ENCODE assay signal across 8 mouse cellular contexts in genomic region chr19:47180011-47180410, GRCm38 (mm10). TPM values are rescaled to one million over a fixed set of nuclear protein-coding genes. Genes with fewer than 3 reads are reported as not detected.
DNase-seq lines count a peak whose midpoint lies in the region; ATAC-seq and TF ChIP-seq lines count a peak whose summit lies in the region.
"Had no signal": no experiment of that assay in that cellular context is flagged by ENCODE, and none has a peak within 500 bp of the region (broad histone marks: within the 10 kb centered on the region; RNA-seq: fewer than 3 reads in every experiment).

No protein-coding gene starts in this region.

- 25% methylated on average over 8 of the region's 8 CpGs for WGBS in lung, embryonic 16.5 days
- 12% methylated on average over 8 of the region's 8 CpGs for WGBS in forebrain, embryonic 14.5 days
- WGBS in limb, embryonic 13.5 days, result 15% methylated on average over 8 of the region's 8 CpGs
- WGBS in stomach, postnatal 0 days, result 28% methylated on average over 8 of the region's 8 CpGs

- no peaks in the 10 kb centered on the region for H3K36me3 ChIP-seq in lung, embryonic 16.5 days (ENCODE audit: control insufficient read depth, insufficient read depth, low read length)
- no peaks in the 10 kb centered on the region for H3K36me3 ChIP-seq in forebrain, embryonic 14.5 days (ENCODE audit: control insufficient read depth, insufficient read depth, low read length)
- no peaks in the 10 kb centered on the region for H3K36me3 ChIP-seq in limb, embryonic 13.5 days
- H3K36me3 ChIP-seq in stomach, postnatal 0 days (ENCODE audit: control insufficient read depth, insufficient read depth, low read length), result no peaks in the 10 kb centered on the region
- H3K36me3 ChIP-seq: liver, embryonic 15.5 days had no signal

- H3K27ac ChIP-seq in lung, embryonic 16.5 days (ENCODE audit: low read length), result no peak overlapping the region
- no peak overlapping the region for H3K27ac ChIP-seq in forebrain, embryonic 14.5 days (ENCODE audit: low read depth, low read length)
- no peak overlapping the region for H3K27ac ChIP-seq in limb, embryonic 13.5 days
- no peak overlapping the region for H3K27ac ChIP-seq in stomach, postnatal 0 days (replicated peaks)
- H3K27ac ChIP-seq: liver, embryonic 15.5 days had no signal

- no peak for TF ChIP-seq CTCF in stomach, postnatal 0 days (IDR thresholded peaks at IDR 0.05; ENCODE audit: low read depth)

- no peak for ATAC-seq in lung, embryonic 16.5 days (ENCODE audit: low read depth)
- no peak for ATAC-seq in forebrain, embryonic 14.5 days
- ATAC-seq in limb, embryonic 13.5 days (ENCODE audit: low FRiP score, low read depth), result no peak
- ATAC-seq in stomach, postnatal 0 days (ENCODE audit: low FRiP score, low TSS enrichment), result no peak

- H3K27me3 ChIP-seq in lung, embryonic 16.5 days (ENCODE audit: control insufficient read depth, insufficient read depth, low read depth, low read length), result peaks cover 32% of the 10 kb centered on the region
- H3K27me3 ChIP-seq in forebrain, embryonic 14.5 days (replicated peaks; ENCODE audit: control insufficient read depth, insufficient read depth, low read length), result peaks cover 34% of the 10 kb centered on the region
- peaks cover 45% of the 10 kb centered on the region for H3K27me3 ChIP-seq in limb, embryonic 13.5 days
- H3K27me3 ChIP-seq in stomach, postnatal 0 days (ENCODE audit: control insufficient read depth, insufficient read depth, low read length), result no peaks in the 10 kb centered on the region

- peak overlapping the region; percentile 71 for H3K4me3 ChIP-seq in lung, embryonic 16.5 days (ENCODE audit: low read length)
- H3K4me3 ChIP-seq in forebrain, embryonic 14.5 days (ENCODE audit: low read depth, low read length), result peak overlapping the region; percentile 63
- H3K4me3 ChIP-seq in limb, embryonic 13.5 days, result peak overlapping the region; percentile 70
- peak overlapping the region; percentile 73; the same call in 1 of the 2 replicates for H3K4me3 ChIP-seq in stomach, postnatal 0 days (ENCODE audit: low read depth, low read length)

- H3K9ac ChIP-seq in lung, embryonic 16.5 days (ENCODE audit: low read length), result no peak overlapping the region
- no peak overlapping the region for H3K9ac ChIP-seq in forebrain, embryonic 14.5 days (ENCODE audit: low read length)
- H3K9ac ChIP-seq in limb, embryonic 13.5 days, result no peak overlapping the region
- no peak overlapping the region for H3K9ac ChIP-seq in stomach, postnatal 0 days (ENCODE audit: low read length)
- H3K9ac ChIP-seq: liver, embryonic 15.5 days had no signal

- TF ChIP-seq EP300 in stomach, postnatal 0 days (optimal IDR thresholded peaks at IDR 0.05), result no peak

- 0 out of 2 replicates have a peak, but pooled peaks cover 6% of the 10 kb centered on the region for H3K9me3 ChIP-seq in lung, embryonic 16.5 days (ENCODE audit: control insufficient read depth, low read length)
- H3K9me3 ChIP-seq in forebrain, embryonic 14.5 days (replicated peaks; ENCODE audit: control insufficient read depth, low read length), result no peaks in the 10 kb centered on the region; the same call in 1 of the 2 replicates
- H3K9me3 ChIP-seq in limb, embryonic 13.5 days, result peaks cover 11% of the 10 kb centered on the region
- H3K9me3 ChIP-seq in stomach, postnatal 0 days (ENCODE audit: control insufficient read depth, low read length), result no peaks in the 10 kb centered on the region
- H3K9me3 ChIP-seq: liver, embryonic 15.5 days had no signal

- no peak for DNase-seq in lung, postnatal 36 days
- no peak for DNase-seq in forebrain, embryonic 14.5 days (ENCODE audit: low spot score)
- DNase-seq in stomach, postnatal 0 days (ENCODE audit: low spot score), result no peak
- DNase-seq in ovary, adult 18-20 months (ENCODE audit: low spot score), result no peak
- DNase-seq in frontal cortex, postnatal 14 days (ENCODE audit: low spot score in 2 of 2), result no peak

- H3K4me1 ChIP-seq in lung, embryonic 16.5 days (replicated peaks; ENCODE audit: control insufficient read depth, insufficient read depth, low read length), result peaks cover 7% of the 10 kb centered on the region; the same call in 1 of the 2 replicates
- H3K4me1 ChIP-seq in forebrain, embryonic 14.5 days (ENCODE audit: control insufficient read depth, insufficient read depth, low read length), result no peaks in the 10 kb centered on the region
- peaks cover 20% of the 10 kb centered on the region for H3K4me1 ChIP-seq in limb, embryonic 13.5 days
- H3K4me1 ChIP-seq in stomach, postnatal 0 days (replicated peaks; ENCODE audit: control insufficient read depth, insufficient read depth), result 0 out of 2 replicates have a peak, but pooled peaks cover 3% of the 10 kb centered on the region

- no peak overlapping the region for H3K4me2 ChIP-seq in lung, embryonic 16.5 days (ENCODE audit: low read depth, low read length)
- H3K4me2 ChIP-seq in forebrain, embryonic 14.5 days (ENCODE audit: low read length), result peak overlapping the region; percentile 96
- peak overlapping the region; percentile 99 for H3K4me2 ChIP-seq in limb, embryonic 13.5 days (replicated peaks)
- peak overlapping the region; percentile 92 for H3K4me2 ChIP-seq in stomach, postnatal 0 days (replicated peaks; ENCODE audit: low read depth)

RNA-seq across cellular contexts. Expression of gene Neurl1a, which starts 1.4 kb away (rescaled TPM):
- 4.0 and 4.3 TPM in 2 replicates for polyA plus RNA-seq in lung, embryonic 16.5 days (2015; fragmentation: Nextera tagmentation; extraction: Ambion mirVana)
- 3.7 and 6.4 TPM in 2 replicates for polyA plus RNA-seq in forebrain, embryonic 14.5 days (2014; fragmentation: Nextera tagmentation; extraction: Ambion mirVana)
- 7.9 and 8.2 TPM in 2 replicates for polyA plus RNA-seq in limb, embryonic 13.5 days (2015; fragmentation: Nextera tagmentation; extraction: Ambion mirVana)
- polyA plus RNA-seq in stomach, postnatal 0 days (2015; fragmentation: Nextera tagmentation; extraction: Ambion mirVana), result 3.9 TPM in 2 replicates

RNA-seq across cellular contexts. Expression of gene Calhm3, which starts 22.4 kb away (rescaled TPM):
- not detected in 2 replicates for polyA plus RNA-seq in lung, embryonic 16.5 days (2015; fragmentation: Nextera tagmentation; extraction: Ambion mirVana)
- not detected in 2 replicates for polyA plus RNA-seq in forebrain, embryonic 14.5 days (2014; fragmentation: Nextera tagmentation; extraction: Ambion mirVana)
- polyA plus RNA-seq in limb, embryonic 13.5 days (2015; fragmentation: Nextera tagmentation; extraction: Ambion mirVana), result not detected in 2 replicates
- polyA plus RNA-seq in stomach, postnatal 0 days (2015; fragmentation: Nextera tagmentation; extraction: Ambion mirVana), result not detected in 2 replicates
- polyA plus RNA-seq: liver, embryonic 15.5 days had no signal

RNA-seq across cellular contexts. Expression of gene Calhm1, which starts 36.0 kb away (rescaled TPM):
- not detected in 2 replicates for polyA plus RNA-seq in lung, embryonic 16.5 days (2015; fragmentation: Nextera tagmentation; extraction: Ambion mirVana)
- polyA plus RNA-seq in forebrain, embryonic 14.5 days (2014; fragmentation: Nextera tagmentation; extraction: Ambion mirVana), result not detected in 2 replicates
- polyA plus RNA-seq in limb, embryonic 13.5 days (2015; fragmentation: Nextera tagmentation; extraction: Ambion mirVana), result not detected in 2 replicates
- not detected in 2 replicates for polyA plus RNA-seq in stomach, postnatal 0 days (2015; fragmentation: Nextera tagmentation; extraction: Ambion mirVana)
- polyA plus RNA-seq: liver, embryonic 15.5 days had no signal

RNA-seq across cellular contexts. Expression of gene Calhm2, which starts 41.9 kb away (rescaled TPM):
- 7.8 and 8.3 TPM in 2 replicates for polyA plus RNA-seq in lung, embryonic 16.5 days (2015; fragmentation: Nextera tagmentation; extraction: Ambion mirVana)
- 0.69 and 0.83 TPM in 2 replicates for polyA plus RNA-seq in forebrain, embryonic 14.5 days (2014; fragmentation: Nextera tagmentation; extraction: Ambion mirVana)
- 8.3 and 9.4 TPM in 2 replicates for polyA plus RNA-seq in limb, embryonic 13.5 days (2015; fragmentation: Nextera tagmentation; extraction: Ambion mirVana)
- 3.9 and 4.3 TPM in 2 replicates for polyA plus RNA-seq in stomach, postnatal 0 days (2015; fragmentation: Nextera tagmentation; extraction: Ambion mirVana)
